Mouse (Mus musculus) limb, embryonic 13.5 days (tissue): ENCODE measurements around the gene Strn3. TPM values are rescaled to one million over a fixed set of nuclear protein-coding genes. Genes with fewer than 3 reads are reported as not detected.
"Not testable (repeated sequence)": the region's sequence is repeated elsewhere in the genome, so short reads cannot be mapped to it uniquely, and the experiment has no call there.

ENCODE experiments used
- ATAC-seq: fragments of 200-750 bp; cut with Nextera tagmentation; 2 replicates; pipeline ENCODE4 v1.8.0; 2017; ENCODE audit warnings: low read depth, moderate number of reproducible peaks, moderate TSS enrichment; ENCODE audit not compliant: low FRiP score
- H3K27ac ChIP-seq: fragments of 300-500 bp; sonication (generic); 2 replicates; pipeline ENCODE4 v1.5.1; 2015; ENCODE audit warnings: inconsistent platforms, mild to moderate bottlenecking, moderate library complexity
- H3K27me3 ChIP-seq: fragments of 300-500 bp; sonication (generic); 2 replicates; pipeline ENCODE4 v1.6.1; 2015; ENCODE audit warnings: mild to moderate bottlenecking, inconsistent platforms
- H3K36me3 ChIP-seq: fragments of 300-500 bp; sonication (generic); 2 replicates; pipeline ENCODE4 v1.6.1; 2015; ENCODE audit warnings: inconsistent platforms, mild to moderate bottlenecking, moderate library complexity
- H3K4me1 ChIP-seq: fragments of 300-500 bp; sonication (generic); 2 replicates; pipeline ENCODE4 v1.6.1; 2015; ENCODE audit warnings: inconsistent platforms
- H3K4me2 ChIP-seq: fragments of 300-500 bp; sonication (generic); replicated peaks from 2 replicates; pipeline ENCODE4 v1.6.1; 2015; ENCODE audit warnings: inconsistent platforms, mild to moderate bottlenecking, moderate library complexity
- H3K4me3 ChIP-seq: fragments of 300-500 bp; sonication (generic); 2 replicates; pipeline ENCODE4 v1.5.1; 2015; ENCODE audit warnings: moderate library complexity, mild to moderate bottlenecking, inconsistent platforms
- H3K9ac ChIP-seq: fragments of 300-500 bp; sonication (generic); 2 replicates; pipeline ENCODE4 v1.6.1; 2015; ENCODE audit warnings: mild to moderate bottlenecking, inconsistent platforms
- H3K9me3 ChIP-seq: fragments of 300-500 bp; sonication (generic); 2 replicates; pipeline ENCODE4 v1.6.1; 2016; ENCODE audit warnings: inconsistent platforms
- WGBS: fragments of 180-500 bp; shearing (Covaris S2); methylation state at CpG from one replicate; pipeline ENCODE4 v1.1.7; 2015; 5-methylcytosine and 5-hydroxymethylcytosine counted together
- polyA plus RNA-seq: library from polyadenylated mRNA; unstranded; fragments of >200 nt; fragmentation: Nextera tagmentation; extraction: Ambion mirVana; gene quantifications from 2 replicates; pipeline ENCODE4 v1.2.1, GENCODE M21; 2015

Gene Strn3
- polyA plus RNA-seq, 1 experiment from 2014 or later, result 56.2 TPM

GRCm38 (mm10) chr12:51708941-51709686, 17.4 kb upstream of the Strn3 start:
- Histone ChIP-seq H3K27ac (no peak overlapping the region), H3K4me3 (no peak overlapping the region), H3K4me1 (no peaks in the 10 kb centered on the region), H3K9me3 (no peaks in the 10 kb centered on the region), H3K9ac (no peak overlapping the region), H3K27me3 (no peaks in the 10 kb centered on the region), H3K4me2 (no peak overlapping the region), H3K36me3 (no peaks in the 10 kb centered on the region)
- WGBS, result 73% methylated on average over 14 of the region's 14 CpGs
- peak; percentile 38; the same call in 1 of the 2 replicates for ATAC-seq

- Histone ChIP-seq H3K4me3 (no peak overlapping the region), H3K4me2 (no peak overlapping the region), H3K9ac (no peak overlapping the region), H3K36me3 (no peaks in the 10 kb centered on the region), H3K9me3 (no peaks in the 10 kb centered on the region), H3K27me3 (no peaks in the 10 kb centered on the region), H3K4me1 (peaks cover 4% of the 10 kb centered on the region; the same call in 1 of the 2 replicates), H3K27ac (no peak overlapping the region)
- WGBS, result 77% methylated on average over 5 of the region's 5 CpGs
- no peak for ATAC-seq
Observed at GRCm38 (mm10) chr12:51706673-51707235, 15.1 kb upstream of the Strn3 start.

GRCm38 (mm10) chr12:51705778-51706177, 14.1 kb upstream of the Strn3 start:
- H3K36me3 ChIP-seq, result no peaks in the 10 kb centered on the region
- no peak for ATAC-seq
- peaks cover 4% of the 10 kb centered on the region; the same call in 1 of the 2 replicates for H3K4me1 ChIP-seq
- H3K4me2 ChIP-seq, result no peak overlapping the region
- WGBS, result 80% methylated on average over 12 of the region's 12 CpGs
- H3K27me3 ChIP-seq, result no peaks in the 10 kb centered on the region
- H3K9me3 ChIP-seq, result no peaks in the 10 kb centered on the region
- no peak overlapping the region for H3K9ac ChIP-seq
- no peak overlapping the region for H3K27ac ChIP-seq
- H3K4me3 ChIP-seq, result no peak overlapping the region

- no peak for ATAC-seq
- Histone ChIP-seq H3K4me1 (peaks cover 8% of the 10 kb centered on the region; the same call in 1 of the 2 replicates), H3K9me3 (no peaks in the 10 kb centered on the region), H3K27ac (no peak overlapping the region), H3K36me3 (no peaks in the 10 kb centered on the region), H3K9ac (no peak overlapping the region), H3K4me3 (no peak overlapping the region), H3K4me2 (no peak overlapping the region), H3K27me3 (no peaks in the 10 kb centered on the region)
- 77% methylated on average over 7 of the region's 7 CpGs for WGBS
Observed at GRCm38 (mm10) chr12:51704572-51704971, 12.9 kb upstream of the Strn3 start.

GRCm38 (mm10) chr12:51703859-51704258, 12.2 kb upstream of the Strn3 start:
- H3K4me2 ChIP-seq, result no peak overlapping the region
- WGBS, result 18% methylated on average over 1 of the region's 1 CpGs
- H3K4me1 ChIP-seq, result peaks cover 8% of the 10 kb centered on the region; the same call in 1 of the 2 replicates
- no peak overlapping the region for H3K9ac ChIP-seq
- H3K27ac ChIP-seq, result no peak overlapping the region
- no peaks in the 10 kb centered on the region for H3K36me3 ChIP-seq
- H3K27me3 ChIP-seq, result no peaks in the 10 kb centered on the region
- peak; percentile 57; the same call in 1 of the 2 replicates for ATAC-seq
- H3K4me3 ChIP-seq, result no peak overlapping the region
- no peaks in the 10 kb centered on the region for H3K9me3 ChIP-seq

GRCm38 (mm10) chr12:51701723-51702122, 10.0 kb upstream of the Strn3 start:
- Histone ChIP-seq H3K9ac (no peak overlapping the region), H3K36me3 (no peaks in the 10 kb centered on the region), H3K27me3 (no peaks in the 10 kb centered on the region), H3K27ac (no peak overlapping the region), H3K4me1 (peaks cover 8% of the 10 kb centered on the region; the same call in 1 of the 2 replicates), H3K4me3 (no peak overlapping the region), H3K4me2 (no peak overlapping the region), H3K9me3 (no peaks in the 10 kb centered on the region)
- ATAC-seq, result no peak

GRCm38 (mm10) chr12:51699623-51700393, 8.1 kb upstream of the Strn3 start:
- H3K4me1 ChIP-seq, result peaks cover 8% of the 10 kb centered on the region; the same call in 1 of the 2 replicates
- no peaks in the 10 kb centered on the region for H3K36me3 ChIP-seq
- H3K27me3 ChIP-seq, result no peaks in the 10 kb centered on the region
- H3K9ac ChIP-seq, result no peak overlapping the region
- H3K27ac ChIP-seq, result no peak overlapping the region
- WGBS, result 54% methylated on average over 8 of the region's 8 CpGs
- H3K9me3 ChIP-seq, result no peaks in the 10 kb centered on the region
- ATAC-seq, result no peak
- H3K4me3 ChIP-seq, result no peak overlapping the region
- H3K4me2 ChIP-seq, result no peak overlapping the region

- Histone ChIP-seq H3K9ac (no peak overlapping the region), H3K4me2 (no peak overlapping the region), H3K9me3 (no peaks in the 10 kb centered on the region), H3K4me1 (peaks cover 8% of the 10 kb centered on the region; the same call in 1 of the 2 replicates), H3K27me3 (no peaks in the 10 kb centered on the region), H3K4me3 (no peak overlapping the region), H3K36me3 (no peaks in the 10 kb centered on the region), H3K27ac (no peak overlapping the region)
- WGBS, result 86% methylated on average over 2 of the region's 2 CpGs
- no peak for ATAC-seq
Observed at GRCm38 (mm10) chr12:51696157-51696556, 4.5 kb upstream of the Strn3 start.

GRCm38 (mm10) chr12:51694966-51695365, 3.3 kb upstream of the Strn3 start:
- Histone ChIP-seq H3K4me1 (peaks cover 6% of the 10 kb centered on the region), H3K9me3 (no peaks in the 10 kb centered on the region), H3K27ac (no peak overlapping the region), H3K36me3 (no peaks in the 10 kb centered on the region), H3K4me3 (no peak overlapping the region), H3K27me3 (no peaks in the 10 kb centered on the region), H3K4me2 (no peak overlapping the region), H3K9ac (no peak overlapping the region)
- ATAC-seq, result no peak
- 83% methylated on average over 1 of the region's 1 CpGs for WGBS

- Histone ChIP-seq H3K9me3 (no peaks in the 10 kb centered on the region), H3K4me3 (no peak overlapping the region), H3K4me1 (peaks cover 10% of the 10 kb centered on the region), H3K4me2 (no peak overlapping the region), H3K27ac (no peak overlapping the region), H3K36me3 (no peaks in the 10 kb centered on the region), H3K9ac (no peak overlapping the region), H3K27me3 (no peaks in the 10 kb centered on the region)
- ATAC-seq, result no peak
Observed at GRCm38 (mm10) chr12:51694096-51694495, 2.4 kb upstream of the Strn3 start.

- H3K9me3 ChIP-seq, result no peaks in the 10 kb centered on the region
- 81% methylated on average over 3 of the region's 3 CpGs for WGBS
- H3K9ac ChIP-seq, result no peak overlapping the region
- no peaks in the 10 kb centered on the region for H3K36me3 ChIP-seq
- no peaks in the 10 kb centered on the region for H3K27me3 ChIP-seq
- no peak overlapping the region for H3K4me3 ChIP-seq
- H3K4me2 ChIP-seq, result no peak overlapping the region
- no peak overlapping the region for H3K27ac ChIP-seq
- no peak for ATAC-seq
- peaks cover 12% of the 10 kb centered on the region for H3K4me1 ChIP-seq
Observed at GRCm38 (mm10) chr12:51693419-51693818, 1.7 kb upstream of the Strn3 start.

GRCm38 (mm10) chr12:51692870-51693269, 1.2 kb upstream of the Strn3 start:
- not testable (repeated sequence) for H3K27ac ChIP-seq, H3K9me3 ChIP-seq, H3K9ac ChIP-seq, H3K36me3 ChIP-seq, H3K27me3 ChIP-seq, ATAC-seq
- H3K4me3 ChIP-seq, result peak overlapping the region; percentile 95
- H3K4me1 ChIP-seq, result peaks cover 12% of the 10 kb centered on the region
- 76% methylated on average over 10 of the region's 10 CpGs for WGBS
- H3K4me2 ChIP-seq, result peak overlapping the region; percentile 46
